Mouse (Mus musculus): ENCODE measurements around the gene Pigq. TPM values are rescaled to one million over a fixed set of nuclear protein-coding genes. Genes with fewer than 3 reads are reported as not detected.

Pigq gene
- polyA plus RNA-seq, 1 experiment, result 144 TPM

GRCm38 (mm10) chr17:25958771-25959494, 14.2 kb upstream of the Pigq start:
- DNase-seq (ENCODE audit: low read depth), result no peak

GRCm38 (mm10) chr17:25957586-25958051, 12.9 kb upstream of the Pigq start:
- DNase-seq (ENCODE audit: low read depth), result no peak

DNA sequence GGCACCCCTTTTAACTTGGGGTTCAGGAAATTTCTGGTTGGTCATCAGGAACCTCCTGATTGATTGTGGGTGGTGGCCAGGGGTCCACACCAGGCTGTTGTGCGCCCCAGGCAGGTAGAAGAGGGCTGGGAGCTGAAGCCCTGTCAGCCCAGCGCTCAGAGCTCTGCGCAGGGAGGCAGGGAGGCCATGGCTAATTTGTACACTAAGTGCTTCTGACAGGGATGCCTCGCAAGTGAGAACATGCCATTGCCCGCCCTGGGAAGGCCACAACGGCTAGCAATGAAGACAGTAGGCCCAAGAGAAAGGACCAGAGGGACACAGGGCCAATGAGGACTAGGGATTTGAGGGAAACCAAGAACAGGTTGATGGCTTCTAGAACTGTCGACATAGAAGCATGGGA, 11.9 kb upstream of the Pigq start:
- no peak for DNase-seq (ENCODE audit: low read depth)

DNA sequence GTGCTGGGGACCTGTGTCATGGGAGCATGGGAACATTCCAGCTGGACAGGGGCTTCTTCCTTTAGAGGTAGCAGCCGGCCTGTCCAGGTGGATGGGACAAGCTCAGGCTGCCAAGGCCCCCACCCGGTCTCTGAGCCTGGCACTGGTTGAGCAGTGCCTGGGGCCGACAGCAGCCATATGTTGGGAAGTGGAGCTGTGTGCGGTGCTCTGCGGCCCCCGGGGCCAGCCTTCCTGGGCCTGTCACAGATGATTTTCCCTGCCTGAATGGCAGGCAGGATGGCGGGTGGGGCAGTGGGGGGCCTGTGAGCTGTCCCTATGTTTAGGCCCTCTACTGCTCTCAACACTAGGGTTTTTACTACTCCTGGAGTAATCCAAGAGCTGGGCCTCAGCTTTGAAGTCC, 11.5 kb upstream of the Pigq start:
- no peak for DNase-seq (ENCODE audit: low read depth)

DNA sequence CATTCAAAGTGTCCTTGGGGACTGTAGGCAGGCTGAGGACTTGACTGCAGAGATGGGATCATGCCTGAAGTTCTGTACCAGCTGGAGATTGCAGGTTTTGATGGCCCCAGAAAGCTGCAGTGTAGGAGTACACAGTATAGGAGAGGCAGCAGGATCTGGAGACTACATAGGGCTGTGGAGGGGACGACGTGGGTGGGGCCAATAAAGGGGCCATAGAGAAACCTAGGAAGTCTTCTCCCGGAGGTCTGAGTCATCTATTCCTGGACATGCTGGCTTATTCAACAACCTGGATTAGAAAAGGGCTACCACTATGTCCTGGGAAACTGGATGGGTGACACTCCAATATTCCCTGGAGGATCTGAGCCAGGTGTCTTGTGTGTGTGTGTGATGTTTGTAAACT, 11.0 kb upstream of the Pigq start:
- DNase-seq (ENCODE audit: low read depth), result no peak

DNA sequence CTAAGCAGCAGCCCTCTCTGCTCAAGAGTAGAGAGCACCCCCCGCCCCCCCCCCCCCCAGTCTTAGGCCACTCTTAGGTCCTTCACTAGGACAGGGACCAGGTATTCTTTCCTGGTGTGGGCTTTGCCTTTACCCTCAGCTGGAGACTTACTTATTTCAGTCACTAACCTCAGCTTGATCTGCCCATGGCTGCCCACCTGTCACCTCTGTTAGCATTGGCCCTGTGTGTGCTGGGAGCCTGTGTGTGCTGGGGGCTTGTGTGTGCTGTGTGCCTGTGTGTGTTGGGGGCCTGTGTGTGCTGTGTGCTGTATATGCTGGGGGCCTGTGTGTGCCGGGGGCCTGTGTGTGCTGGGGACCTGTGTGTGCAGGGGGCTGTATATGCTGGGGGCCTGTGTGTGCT, 9.9 kb upstream of the Pigq start:
- no peak for DNase-seq (ENCODE audit: low read depth)

GRCm38 (mm10) chr17:25953161-25953560, 8.4 kb upstream of the Pigq start:
- DNase-seq (ENCODE audit: low read depth), result no peak

DNA sequence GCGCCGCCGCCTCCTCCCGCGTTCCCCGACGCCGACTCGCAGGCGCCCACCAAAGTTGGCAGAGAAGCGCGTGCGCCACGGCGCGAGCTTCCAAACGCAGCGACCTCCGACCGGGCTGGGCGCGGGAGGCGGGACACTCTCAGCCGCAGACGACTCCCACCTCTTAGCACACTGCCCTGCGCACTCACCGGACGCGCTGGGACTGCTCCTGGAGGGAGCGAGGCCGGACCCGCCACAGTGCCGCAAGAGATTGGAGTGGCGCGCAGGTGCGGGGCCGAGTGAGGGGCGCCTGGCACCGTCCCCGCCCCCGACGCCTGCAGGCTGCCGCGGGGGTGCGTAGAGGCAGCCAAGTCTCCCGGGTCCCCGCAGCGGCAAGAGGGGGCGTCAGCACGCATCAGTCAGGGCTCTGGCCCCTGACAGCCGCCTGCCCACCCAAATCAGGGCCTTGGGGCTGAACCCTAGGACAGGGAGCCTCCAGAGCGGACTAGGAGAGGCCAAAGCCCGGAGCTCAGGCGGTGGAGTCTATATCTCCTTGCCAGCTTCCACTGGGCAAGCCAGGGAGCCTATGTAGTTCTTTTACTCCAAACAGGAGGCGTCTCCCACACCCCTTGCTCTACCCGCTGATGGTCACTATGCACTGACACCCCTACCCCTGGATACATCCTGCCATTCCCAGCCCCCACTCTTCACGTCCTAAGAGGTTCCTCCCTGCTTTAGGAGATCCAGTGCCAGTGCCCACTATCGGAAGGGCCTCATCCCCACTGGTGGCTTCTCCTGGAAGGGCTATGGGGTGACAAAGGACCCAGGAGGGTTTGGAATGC, 7.3 kb upstream of the Pigq start, which contains the start of gene A930017K11Rik:
Gene A930017K11Rik (minus strand): TSS at position 763 of the 821 bp plus-strand sequence.
- DNase-seq (ENCODE audit: low read depth), result no peak

DNA sequence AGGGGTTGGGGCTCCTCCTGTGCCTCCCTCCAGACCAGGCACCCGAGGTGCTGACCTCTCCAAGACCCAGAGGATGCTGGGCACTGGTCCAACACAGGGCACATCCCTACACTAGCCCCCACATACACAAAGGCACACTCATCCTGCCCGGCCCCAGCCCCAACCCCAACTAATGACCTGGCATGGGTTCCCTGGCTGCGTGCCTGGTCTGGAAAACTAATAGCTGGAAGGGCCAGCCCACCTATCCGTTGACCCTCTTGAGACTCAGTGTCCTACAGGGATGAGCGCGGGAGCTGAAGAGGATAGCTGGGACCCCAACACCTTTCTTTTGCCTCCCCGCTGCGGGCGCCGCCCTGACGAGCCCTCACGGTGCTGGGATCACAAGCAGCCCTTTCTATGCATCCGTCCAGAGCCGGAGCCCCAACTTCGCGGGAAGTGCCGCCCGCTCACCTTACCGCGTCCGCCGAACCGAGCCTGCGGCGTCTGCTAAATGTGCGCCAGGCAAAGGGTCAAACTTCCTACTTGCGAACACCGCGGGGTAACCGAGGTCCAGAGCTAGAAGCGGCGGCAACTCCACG, 6.6 kb upstream of the Pigq start:
- DNase-seq (ENCODE audit: low read depth), result no peak

DNA sequence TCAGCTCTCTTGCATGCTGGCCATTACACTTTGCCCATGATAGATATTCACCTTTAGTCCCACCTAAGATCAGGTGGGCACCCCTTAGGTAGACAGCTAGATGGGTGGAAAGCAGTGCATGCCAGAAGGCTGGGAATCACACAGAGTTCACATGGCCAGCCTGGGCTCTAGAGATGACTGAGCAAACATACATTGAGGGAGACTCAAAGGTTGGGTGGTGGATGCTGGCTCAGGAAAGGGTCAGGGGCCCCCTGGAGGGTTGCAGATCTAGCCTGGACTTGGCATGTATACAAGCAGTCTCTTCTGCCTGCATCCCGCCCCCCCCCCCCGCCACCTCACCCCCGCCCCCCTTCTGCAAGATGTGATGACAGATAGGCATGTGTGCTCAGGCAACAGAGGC, 6.0 kb upstream of the Pigq start:
- no peak for DNase-seq (ENCODE audit: low read depth)

DNA sequence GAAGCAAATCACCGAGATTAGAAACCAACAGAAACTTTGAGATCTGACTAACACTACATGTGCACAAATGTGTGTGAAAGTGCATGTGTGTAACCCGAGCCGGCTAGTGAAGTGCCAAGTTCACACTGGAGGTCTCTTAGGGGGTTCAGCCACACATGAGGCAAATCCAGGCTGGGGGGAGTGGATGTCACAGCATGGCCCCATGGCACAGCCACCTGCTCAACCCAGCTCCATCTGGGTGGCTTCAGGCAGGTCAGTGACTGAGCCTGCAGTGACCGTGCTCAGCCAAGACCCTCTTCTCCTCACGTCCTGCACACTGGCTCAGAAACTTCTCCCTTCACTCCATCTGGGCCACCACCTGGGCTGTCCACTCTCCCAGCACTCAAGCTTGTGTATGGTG, 5.2 kb upstream of the Pigq start:
- no peak for DNase-seq (ENCODE audit: low read depth)

GRCm38 (mm10) chr17:25948051-25948450, 3.3 kb upstream of the Pigq start:
- no peak for DNase-seq (ENCODE audit: low read depth)

DNA sequence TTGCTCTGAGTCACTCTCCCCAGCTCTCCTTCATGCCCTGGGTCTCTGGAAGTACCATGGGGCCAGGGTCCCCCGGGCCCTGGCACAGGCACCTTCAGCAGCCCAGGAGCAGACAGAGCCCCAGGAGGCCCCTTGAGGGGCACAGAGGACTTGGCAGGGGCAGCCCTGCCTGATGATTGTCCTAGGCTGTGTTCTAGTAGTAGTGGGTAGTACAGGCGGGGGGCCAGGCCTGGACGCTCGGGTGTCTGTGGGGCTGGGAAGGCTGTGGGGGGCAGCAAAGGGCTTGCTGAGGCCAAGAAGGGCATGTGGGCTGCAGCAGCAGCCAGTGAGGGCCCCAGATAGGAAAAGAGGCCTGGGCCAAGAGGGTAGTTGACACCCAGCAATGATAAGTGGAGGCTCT, 2.8 kb upstream of the Pigq start:
- DNase-seq (ENCODE audit: low read depth), result no peak

GRCm38 (mm10) chr17:25946891-25947290, 2.2 kb upstream of the Pigq start:
- DNase-seq (ENCODE audit: low read depth), result no peak

GRCm38 (mm10) chr17:25946349-25946748, 1.6 kb upstream of the Pigq start:
- DNase-seq (ENCODE audit: low read depth), result no peak

GRCm38 (mm10) chr17:25945517-25946155, 900 bp upstream of the Pigq start:
- no peak for DNase-seq (ENCODE audit: low read depth)

- no peak for DNase-seq (ENCODE audit: low read depth)
Measured at GRCm38 (mm10) chr17:25943769-25944168, 967 bp downstream of the Pigq start.

DNA sequence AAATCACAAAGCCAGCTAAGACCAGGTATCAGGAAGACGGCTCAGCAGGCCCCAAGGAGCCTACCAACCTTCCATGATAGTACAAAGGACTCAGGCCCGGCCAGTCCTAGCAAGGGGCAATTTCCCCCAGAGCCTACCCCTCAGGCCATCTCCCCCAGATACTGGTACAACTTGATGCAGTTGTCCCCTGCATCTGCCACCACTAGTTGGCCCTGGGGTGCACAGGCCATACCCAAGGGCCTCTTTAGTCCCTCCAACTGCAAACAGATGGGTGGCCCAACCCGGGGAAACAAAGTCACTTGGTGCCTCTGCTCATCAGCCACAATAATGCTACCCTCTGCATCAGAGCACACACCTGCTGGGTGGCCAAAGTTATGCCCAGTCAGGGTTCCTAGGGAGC, 1.5 kb downstream of the Pigq start:
- no peak for DNase-seq (ENCODE audit: low read depth)

GRCm38 (mm10) chr17:25942597-25943151, 2.1 kb downstream of the Pigq start:
- no peak for DNase-seq (ENCODE audit: low read depth)

GRCm38 (mm10) chr17:25941511-25942241, 3.1 kb downstream of the Pigq start:
- no peak for DNase-seq (ENCODE audit: low read depth)

- no peak for DNase-seq (ENCODE audit: low read depth)
Measured at GRCm38 (mm10) chr17:25934526-25934925, 10.2 kb downstream of the Pigq start.
